Mouse (Mus musculus) erythroblast, embryonic 14.5 days (primary cell): ENCODE data around the gene Cdk1.

Experiments used
- GATA1 ChIP-seq: IDR thresholded peaks from 2 replicates; pipeline ENCODE4 v1.6.1; 2012; ENCODE audit warnings: low read length, inconsistent platforms, mixed read lengths
- TAL1 ChIP-seq: IDR thresholded peaks from 3 replicates; pipeline ENCODE4 v1.6.1; 2012; ENCODE audit warnings: low read length, inconsistent platforms, mixed read lengths

DNA sequence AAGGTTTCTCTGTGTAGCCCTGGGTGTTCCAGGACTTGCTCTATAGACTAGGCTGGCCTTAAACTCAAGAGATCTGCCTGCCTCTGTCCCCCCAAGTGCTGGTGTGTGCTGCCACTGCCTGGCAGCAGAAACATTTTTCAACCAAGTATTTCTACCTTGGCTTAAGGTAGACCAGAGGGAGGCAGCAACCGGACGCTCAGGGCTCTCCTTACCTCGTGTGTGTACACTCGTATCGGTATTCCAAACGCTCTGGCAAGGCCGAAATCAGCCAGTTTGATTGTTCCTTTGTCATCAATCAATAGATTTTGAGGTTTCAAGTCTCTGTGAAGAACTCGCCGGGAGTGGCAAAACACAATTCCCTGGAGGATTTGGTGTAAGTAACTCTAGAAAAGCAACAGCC lies 10.4 kb downstream of the Cdk1 start:
- TF ChIP-seq TAL1 = no peak
- TF ChIP-seq GATA1 = no peak
